Mouse (Mus musculus) MEL (cell line): Measurements from ENCODE around the gene Nploc4. TPM values are rescaled to one million over a fixed set of nuclear protein-coding genes. Genes with fewer than 3 reads are reported as not detected.

Experiments
- DNase-seq: peaks from one replicate; pipeline ENCODE4 v3.0.0; 2011; ENCODE audit warnings: low read depth, low spot score
- H3K27ac ChIP-seq: 2 replicates; pipeline ENCODE4 v1.5.1; 2012; ENCODE audit warnings: low read depth, mild to moderate bottlenecking, control low read depth, low read length, moderate library complexity; ENCODE audit not compliant: control insufficient read depth
- H3K27me3 ChIP-seq, 2 experiments: fragments of 150-350 bp in 1 of 2; sonication (generic) in 1 of 2; 2 replicates each; pipeline ENCODE4 v1.6.1; 2012; ENCODE audit warnings: low read length in 2 of 2, mild to moderate bottlenecking in 2 of 2, improper control_type of control experiment in 1 of 2, moderate library complexity in 1 of 2; ENCODE audit not compliant: insufficient read depth in 2 of 2, control insufficient read depth in 1 of 2
- H3K36me3 ChIP-seq, 2 experiments: 2 replicates each; pipeline ENCODE4 v1.6.1; 2012 to 2014; ENCODE audit warnings: low read length in 2 of 2, improper control_type of control experiment in 1 of 2, inconsistent platforms in 1 of 2, mild to moderate bottlenecking in 1 of 2; ENCODE audit not compliant: insufficient read depth in 2 of 2, control insufficient read depth in 1 of 2
- H3K4me1 ChIP-seq, 2 experiments: fragments of 150-350 bp in 1 of 2; sonication (generic) in 1 of 2; 2 replicates each; pipeline ENCODE4 v1.6.1; 2012; ENCODE audit warnings: low read length in 2 of 2, improper control_type of control experiment in 1 of 2, mild to moderate bottlenecking in 1 of 2; ENCODE audit not compliant: insufficient read depth in 2 of 2, control insufficient read depth in 1 of 2
- H3K4me3 ChIP-seq, 2 experiments: fragments of 150-350 bp in 1 of 2; sonication (generic) in 1 of 2; 2 replicates each; pipeline ENCODE4 v1.5.1; 2012; ENCODE audit warnings: low read depth in 2 of 2, low read length in 2 of 2, mild to moderate bottlenecking in 2 of 2, moderate library complexity in 2 of 2, control low read depth in 1 of 2, improper control_type of control experiment in 1 of 2; ENCODE audit not compliant: control insufficient read depth in 1 of 2, insufficient read depth in 1 of 2
- H3K79me2 ChIP-seq: 2 replicates; pipeline ENCODE4 v1.6.1; 2012; ENCODE audit warnings: mild to moderate bottlenecking, low read length, moderate library complexity; ENCODE audit not compliant: control insufficient read depth, poor library complexity, insufficient read depth
- H3K9ac ChIP-seq: 2 replicates; pipeline ENCODE4 v1.6.1; 2012; ENCODE audit warnings: low read depth, mild to moderate bottlenecking, control low read depth, low read length, moderate library complexity; ENCODE audit not compliant: control insufficient read depth, poor library complexity, severe bottlenecking
- H3K9me3 ChIP-seq: fragments of 150-350 bp; sonication (generic); replicated peaks from 2 replicates; pipeline ENCODE4 v1.6.1; 2012; ENCODE audit warnings: mild to moderate bottlenecking, low read length, improper control_type of control experiment, moderate library complexity; ENCODE audit not compliant: insufficient read depth
- BHLHE40 ChIP-seq: IDR thresholded peaks from 2 replicates; pipeline ENCODE4 v1.6.1; 2012; ENCODE audit warnings: low read depth, mild to moderate bottlenecking, inconsistent platforms, low read length, improper control_type of control experiment, borderline replicate concordance
- CHD1 ChIP-seq: IDR thresholded peaks from 2 replicates; pipeline ENCODE4 v1.6.1; 2012; ENCODE audit warnings: low read depth, mild to moderate bottlenecking, inconsistent platforms, low read length, improper control_type of control experiment
- E2F4 ChIP-seq: IDR thresholded peaks from 2 replicates; pipeline ENCODE4 v1.6.1; 2011; ENCODE audit warnings: low read depth, low read length, improper control_type of control experiment, borderline replicate concordance
- ELF1 ChIP-seq: IDR thresholded peaks from 2 replicates; pipeline ENCODE4 v1.6.1; 2014; ENCODE audit warnings: low read depth, mild to moderate bottlenecking, inconsistent platforms, low read length, improper control_type of control experiment, moderate library complexity
- EP300 ChIP-seq, 2 experiments: IDR thresholded peaks; 2 replicates each; pipeline ENCODE4 v1.6.1; 2011; ENCODE audit warnings: improper control_type of control experiment in 2 of 2, low read length in 2 of 2, low read depth in 1 of 2, mild to moderate bottlenecking in 1 of 2
- ETS1 ChIP-seq: IDR thresholded peaks from 2 replicates; pipeline ENCODE4 v1.6.1; 2012; ENCODE audit warnings: low read depth, mild to moderate bottlenecking, inconsistent platforms, low read length, improper control_type of control experiment, moderate library complexity
- GABPA ChIP-seq: IDR thresholded peaks from 2 replicates; pipeline ENCODE4 v1.6.1; 2012; ENCODE audit warnings: low read depth, mild to moderate bottlenecking, inconsistent platforms, low read length, improper control_type of control experiment, moderate library complexity
- GATA1 ChIP-seq: IDR thresholded peaks from 2 replicates; pipeline ENCODE4 v1.6.1; 2011; ENCODE audit warnings: low read depth, low read length, improper control_type of control experiment
- HCFC1 ChIP-seq: IDR thresholded peaks from 2 replicates; pipeline ENCODE4 v1.6.1; 2012; ENCODE audit warnings: low read depth, mild to moderate bottlenecking, inconsistent platforms, low read length, improper control_type of control experiment, moderate library complexity
- JUND ChIP-seq: IDR thresholded peaks from 2 replicates; pipeline ENCODE4 v1.6.1; 2011; ENCODE audit warnings: low read depth, mild to moderate bottlenecking, improper control_type of control experiment, low read length
- KAT2A ChIP-seq: conservative IDR thresholded peaks from 2 replicates; pipeline ENCODE4 v1.6.1; 2012; ENCODE audit warnings: low read depth, low read length, improper control_type of control experiment, inconsistent platforms
- MAFK ChIP-seq: IDR thresholded peaks from 2 replicates; pipeline ENCODE4 v1.6.1; 2011; ENCODE audit warnings: low read depth, mild to moderate bottlenecking, low read length, improper control_type of control experiment, borderline replicate concordance
- MAX ChIP-seq: IDR thresholded peaks from 2 replicates; pipeline ENCODE4 v1.6.1; 2011; ENCODE audit warnings: low read length, improper control_type of control experiment
- MAZ ChIP-seq: IDR thresholded peaks from 2 replicates; pipeline ENCODE4 v1.6.1; 2012; ENCODE audit warnings: low read depth, mild to moderate bottlenecking, inconsistent platforms, low read length, improper control_type of control experiment
- MEF2A ChIP-seq: IDR thresholded peaks from 2 replicates; pipeline ENCODE4 v1.6.1; 2014; ENCODE audit warnings: low read depth, mild to moderate bottlenecking, inconsistent platforms, low read length, improper control_type of control experiment; ENCODE audit not compliant: poor library complexity, insufficient replicate concordance, severe bottlenecking; ENCODE audit errors: extremely low read depth
- MXI1 ChIP-seq: IDR thresholded peaks from 2 replicates; pipeline ENCODE4 v1.6.1; 2011; ENCODE audit warnings: mild to moderate bottlenecking, low read depth, low read length, improper control_type of control experiment
- MYB ChIP-seq: IDR thresholded peaks from 2 replicates; pipeline ENCODE4 v1.6.1; 2011; ENCODE audit warnings: mild to moderate bottlenecking, low read depth, low read length, improper control_type of control experiment
- MYC ChIP-seq: IDR thresholded peaks from 2 replicates; pipeline ENCODE4 v1.6.1; 2011; ENCODE audit warnings: low read depth, mild to moderate bottlenecking, low read length, improper control_type of control experiment, moderate library complexity
- NRF1 ChIP-seq: IDR thresholded peaks from 2 replicates; pipeline ENCODE4 v1.6.1; 2014; ENCODE audit warnings: low read depth, mild to moderate bottlenecking, inconsistent platforms, low read length, improper control_type of control experiment, moderate library complexity; ENCODE audit not compliant: poor library complexity, insufficient read depth, severe bottlenecking
- POLR2AphosphoS5 ChIP-seq: IDR thresholded peaks from 2 replicates; pipeline ENCODE4 v1.6.1; 2012; ENCODE audit warnings: low read depth, borderline replicate concordance, mild to moderate bottlenecking, inconsistent platforms, low read length, moderate library complexity, mixed read lengths
- RAD21 ChIP-seq: IDR thresholded peaks from 2 replicates; pipeline ENCODE4 v1.6.1; 2011; ENCODE audit warnings: mild to moderate bottlenecking, low read depth, low read length, improper control_type of control experiment
- RCOR1 ChIP-seq: IDR thresholded peaks from 2 replicates; pipeline ENCODE4 v1.6.1; 2012; ENCODE audit warnings: low read depth, mild to moderate bottlenecking, inconsistent platforms, low read length, improper control_type of control experiment
- SIN3A ChIP-seq: IDR thresholded peaks from 2 replicates; pipeline ENCODE4 v1.6.1; 2012; ENCODE audit warnings: low read length, improper control_type of control experiment, inconsistent platforms
- TAL1 ChIP-seq: IDR thresholded peaks from 2 replicates; pipeline ENCODE4 v1.6.1; 2012; ENCODE audit warnings: mild to moderate bottlenecking, inconsistent platforms, low read length, moderate library complexity, mixed read lengths
- TBP ChIP-seq: IDR thresholded peaks from 2 replicates; pipeline ENCODE4 v1.8.0; 2011; ENCODE audit warnings: low read depth, low read length, improper control_type of control experiment
- TCF12 ChIP-seq: IDR thresholded peaks from 2 replicates; pipeline ENCODE4 v1.6.1; 2014; ENCODE audit warnings: low read depth, mild to moderate bottlenecking, inconsistent platforms, low read length, improper control_type of control experiment, moderate library complexity
- USF1 ChIP-seq: IDR thresholded peaks from 2 replicates; pipeline ENCODE4 v1.6.1; 2014; ENCODE audit warnings: low read depth, mild to moderate bottlenecking, inconsistent platforms, low read length, improper control_type of control experiment, moderate library complexity
- ZKSCAN1 ChIP-seq: IDR thresholded peaks from 2 replicates; pipeline ENCODE4 v1.6.1; 2012; ENCODE audit warnings: low read depth, mild to moderate bottlenecking, inconsistent platforms, low read length, improper control_type of control experiment, moderate library complexity
- ZMIZ1 ChIP-seq: IDR thresholded peaks from 2 replicates; pipeline ENCODE4 v1.6.1; 2012; ENCODE audit warnings: low read depth, mild to moderate bottlenecking, inconsistent platforms, low read length, improper control_type of control experiment, moderate library complexity
- ZNF384 ChIP-seq: IDR thresholded peaks from 2 replicates; pipeline ENCODE4 v1.6.1; 2012; ENCODE audit warnings: low read depth, mild to moderate bottlenecking, inconsistent platforms, low read length, improper control_type of control experiment
- polyA plus RNA-seq, 2 experiments: library from polyadenylated mRNA; stranded (reverse) in 1 of 2; unstranded in 1 of 2; fragments of >175 nt in 1 of 2; fragments of >200 nt in 1 of 2; gene quantifications; 2 replicates each; pipeline versions ENCODE4 v1.2.1 to v1.2.4; 2012; ENCODE audit warnings: low replicate concordance in 2 of 2, low read depth in 1 of 2; ENCODE audit not compliant: insufficient read length in 2 of 2, insufficient read depth in 1 of 2, missing spikeins in 1 of 2
- total RNA-seq: library from RNA; depleted of rRNA; stranded (reverse); fragments of 300-350 nt; gene quantifications from 2 replicates; pipeline ENCODE4 v1.2.3, GENCODE M21; 2012

Gene Nploc4
- total and polyA plus RNA-seq, 3 experiments: 77.4 to 352 (median 117) TPM

DNA sequence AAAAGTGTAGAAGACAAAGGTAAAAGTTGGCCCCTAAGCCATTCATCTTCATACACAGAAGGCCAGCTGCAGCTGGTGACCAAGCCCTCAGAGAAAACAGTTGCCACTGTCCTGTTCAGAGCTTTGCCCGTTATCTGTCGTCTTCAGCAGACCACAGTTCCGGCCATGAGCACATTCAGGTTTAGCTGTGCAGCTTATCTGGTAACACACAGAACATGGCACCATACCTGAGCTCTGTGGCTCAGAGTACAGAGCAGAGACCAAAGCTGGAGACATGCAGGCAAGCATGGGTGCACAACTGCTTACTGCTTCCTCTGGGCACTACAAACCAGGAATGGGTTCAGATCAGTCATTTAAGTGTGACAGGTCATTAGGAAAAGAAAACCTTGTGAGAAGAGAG is 31.6 kb downstream of the Nploc4 start (continued):
- peak; percentile 87 for TF ChIP-seq MYC
- peak; percentile 88 for TF ChIP-seq ETS1

GRCm38 (mm10) chr11:120404814-120405213 is 32.7 kb downstream of the Nploc4 start:
- Histone ChIP-seq H3K9me3 (no peaks in the 10 kb centered on the region), H3K79me2 (no peaks in the 10 kb centered on the region; the same call in none of the 2 replicates), H3K9ac (peak overlapping the region; percentile 28), H3K4me1 (peaks cover 27 to 36% of the 10 kb centered on the region in 2 experiments), H3K27me3 (no peaks in the 10 kb centered on the region), H3K27ac (peak overlapping the region; percentile 88), H3K36me3 (peaks cover 33 to 46% of the 10 kb centered on the region in 2 experiments), H3K4me3 (no peak overlapping the region)
- DNase-seq: peak; percentile 93
- TF ChIP-seq KAT2A (no peak), MAX (peak; percentile 96), NRF1 (no peak), BHLHE40 (no peak; the same call in 1 of the 2 replicates), EP300 (IDR thresholded peaks at IDR 0.05; ENCODE audit: low read depth in 1 of 2, low read length in 2 of 2) (peak; percentile 81), JUND (no peak), MXI1 (peak; percentile 98), CHD1 (no peak), TAL1 (peak; percentile 7; the same call in 1 of the 2 replicates), ZKSCAN1 (peak; percentile 58; the same call in 1 of the 2 replicates), MYC (peak; percentile 100), GATA1 (peak; percentile 46; the same call in 1 of the 2 replicates), ETS1 (peak; percentile 78; the same call in 1 of the 2 replicates), E2F4 (no peak), USF1 (peak; percentile 19; the same call in 1 of the 2 replicates), TBP (peak; percentile 52; the same call in 1 of the 2 replicates), RAD21 (no peak), MYB (peak; percentile 63; the same call in 1 of the 2 replicates), SIN3A (peak; percentile 96), GABPA (no peak), MAZ (no peak), MEF2A (no peak), ZNF384 (peak; percentile 100), ELF1 (no peak), MAFK (no peak), ZMIZ1 (no peak), POLR2AphosphoS5 (no peak), RCOR1 (peak; percentile 65), TCF12 (peak; percentile 65), HCFC1 (peak; percentile 45; the same call in 1 of the 2 replicates)
